Mouse (Mus musculus) c-Kit-positive CD71-negative TER-119-negative erythroid progenitor cells, embryonic 14.5 days (primary cell): ENCODE measurements at regions not wholly inside any gene's neighbourhood (a gene's known extent, or its start where the extent isn't known, plus 50 kb on each side); places are given as distances from the start of the nearest gene placed in this dataset.

Experiments
- DNase-seq: peaks from one replicate; pipeline ENCODE4 v3.0.0-alpha.2; 2013; ENCODE audit warnings: low read depth

- no peak for DNase-seq
These were observed 483.6 kb downstream of the Bckdhb start for GRCm38 (mm10) chr9:84408260-84409203.
